Mouse (Mus musculus): ENCODE measurements around the gene Cd84. TPM values are rescaled to one million over a fixed set of nuclear protein-coding genes. Genes with fewer than 3 reads are reported as not detected.
"Not testable (repeated sequence)": the region's sequence is repeated elsewhere in the genome, so short reads cannot be mapped to it uniquely, and the experiment has no call there.

Gene Cd84
- polyA plus RNA-seq, 1 experiment from 2014 or later = 1.2 TPM

DNA sequence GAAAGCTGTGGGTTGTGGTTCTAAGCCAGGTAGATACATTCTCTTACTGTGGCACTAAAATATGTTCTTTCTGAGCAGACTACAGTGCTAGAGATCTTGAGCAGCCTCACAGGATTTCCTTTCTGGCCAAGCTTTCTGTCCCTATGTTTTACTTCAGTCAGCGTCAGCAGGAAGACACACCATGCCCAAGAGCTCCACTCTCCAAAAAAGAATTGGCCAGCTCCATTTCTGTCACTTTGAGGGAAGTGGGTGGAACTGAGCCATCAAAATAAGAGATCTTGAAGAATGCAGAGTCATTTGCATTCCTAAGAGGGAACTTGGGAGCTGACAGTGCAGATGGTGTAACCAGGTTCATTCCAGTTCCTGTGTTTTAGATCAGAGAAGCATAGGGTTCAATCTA lies 47.5 kb downstream of the Cd84 start:
- Histone ChIP-seq H3K4me1 (ENCODE audit: control insufficient read depth, insufficient read depth, low read length) (no peaks in the 10 kb centered on the region), H3K4me2 (ENCODE audit: low read depth) (no peak overlapping the region), H3K9me3 (ENCODE audit: control insufficient read depth, low read length) (no peaks in the 10 kb centered on the region), H3K36me3 (ENCODE audit: control insufficient read depth, insufficient read depth, low read length) (no peaks in the 10 kb centered on the region), H3K27ac (ENCODE audit: low read depth, low read length) (no peak overlapping the region), H3K4me3 (ENCODE audit: low read depth, low read length) (no peak overlapping the region), H3K9ac (ENCODE audit: low read length) (no peak overlapping the region), H3K27me3 (ENCODE audit: control insufficient read depth, insufficient read depth, low read length) (no peaks in the 10 kb centered on the region)
- WGBS = 89% methylated on average over 1 of the region's 1 CpGs
- no peak for ATAC-seq (ENCODE audit: insufficient read depth, low FRiP score, low TSS enrichment)
- no peak for DNase-seq (ENCODE audit: low spot score)

GRCm38 (mm10) chr1:171895364-171895763 lies 55.9 kb downstream of the Cd84 start, which contains the start of gene Gm10521:
Gene Gm10521, plus strand, starts transcription at chr1:171895664.
- not testable (repeated sequence) for H3K27me3 ChIP-seq (ENCODE audit: control insufficient read depth, insufficient read depth, low read length); ATAC-seq (ENCODE audit: insufficient read depth, low FRiP score, low TSS enrichment); H3K4me1 ChIP-seq (ENCODE audit: control insufficient read depth, insufficient read depth, low read length); DNase-seq (ENCODE audit: low spot score); H3K4me2 ChIP-seq (ENCODE audit: low read depth); H3K9me3 ChIP-seq (ENCODE audit: control insufficient read depth, low read length); H3K36me3 ChIP-seq (ENCODE audit: control insufficient read depth, insufficient read depth, low read length); H3K27ac ChIP-seq (ENCODE audit: low read depth, low read length); H3K9ac ChIP-seq (ENCODE audit: low read length); H3K4me3 ChIP-seq (ENCODE audit: low read depth, low read length)
- 77% methylated on average over 5 of the region's 5 CpGs for WGBS

GRCm38 (mm10) chr1:171904011-171904410 lies 64.5 kb downstream of the Cd84 start:
- H3K27ac ChIP-seq (ENCODE audit: low read depth, low read length) = no peak overlapping the region
- H3K36me3 ChIP-seq (ENCODE audit: control insufficient read depth, insufficient read depth, low read length) = no peaks in the 10 kb centered on the region
- H3K4me2 ChIP-seq (ENCODE audit: low read depth) = no peak overlapping the region
- H3K4me3 ChIP-seq (ENCODE audit: low read depth, low read length) = no peak overlapping the region
- WGBS = 79% methylated on average over 1 of the region's 1 CpGs
- DNase-seq (ENCODE audit: low spot score) (no peak), ATAC-seq (ENCODE audit: insufficient read depth, low FRiP score, low TSS enrichment) (no peak)
- H3K9ac ChIP-seq (ENCODE audit: low read length) = no peak overlapping the region
- H3K4me1 ChIP-seq (ENCODE audit: control insufficient read depth, insufficient read depth, low read length) = no peaks in the 10 kb centered on the region
- no peaks in the 10 kb centered on the region for H3K27me3 ChIP-seq (ENCODE audit: control insufficient read depth, insufficient read depth, low read length)
- H3K9me3 ChIP-seq (ENCODE audit: control insufficient read depth, low read length) = no peaks in the 10 kb centered on the region

DNA sequence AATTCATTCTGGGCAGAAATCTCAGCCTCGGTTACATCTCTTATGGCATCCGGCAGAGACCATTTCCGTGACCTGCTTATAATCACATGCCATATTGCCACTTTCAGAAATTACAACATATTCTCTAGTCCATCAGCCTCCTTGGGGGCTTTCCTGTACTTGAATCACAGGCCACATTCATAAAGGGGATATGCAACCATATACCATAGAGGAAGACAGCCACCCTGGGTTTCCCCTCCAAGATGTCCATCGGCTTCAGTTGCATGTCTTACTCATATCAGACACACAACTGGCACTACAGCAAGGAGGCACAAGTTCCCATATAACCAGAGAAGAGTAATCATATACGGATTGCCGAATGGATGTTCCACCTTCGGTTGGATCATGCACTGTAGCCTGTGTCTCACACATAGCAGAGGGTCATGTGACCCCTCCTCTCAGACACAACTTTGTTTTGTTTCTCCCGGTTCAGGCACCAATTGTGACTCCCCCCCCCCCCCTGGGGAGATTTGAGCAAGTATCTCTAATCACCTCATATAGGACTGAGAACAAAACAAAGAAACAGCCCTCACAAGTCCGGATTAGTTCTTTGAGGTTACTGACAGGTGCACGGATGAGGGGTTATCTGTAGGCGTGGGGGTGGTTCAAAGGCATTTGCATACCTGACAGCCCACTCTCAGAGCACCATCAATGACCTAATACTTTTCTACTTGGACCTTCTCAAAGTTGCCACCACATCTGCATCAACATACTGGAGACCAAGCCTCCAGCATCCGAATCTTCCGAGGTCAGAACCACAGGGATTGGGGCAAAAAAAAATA lies 76.4 kb downstream of the Cd84 start:
- DNase-seq (ENCODE audit: low spot score) (no peak), ATAC-seq (ENCODE audit: insufficient read depth, low FRiP score, low TSS enrichment) (no peak)
- Histone ChIP-seq H3K36me3 (ENCODE audit: control insufficient read depth, insufficient read depth, low read length) (no peaks in the 10 kb centered on the region), H3K27ac (ENCODE audit: low read depth, low read length) (no peak overlapping the region), H3K27me3 (ENCODE audit: control insufficient read depth, insufficient read depth, low read length) (no peaks in the 10 kb centered on the region), H3K4me1 (ENCODE audit: control insufficient read depth, insufficient read depth, low read length) (no peaks in the 10 kb centered on the region), H3K9ac (ENCODE audit: low read length) (no peak overlapping the region), H3K9me3 (ENCODE audit: control insufficient read depth, low read length) (no peaks in the 10 kb centered on the region), H3K4me3 (ENCODE audit: low read depth, low read length) (no peak overlapping the region), H3K4me2 (ENCODE audit: low read depth) (no peak overlapping the region)
- 86% methylated on average over 13 of the region's 13 CpGs for WGBS

GRCm38 (mm10) chr1:171917305-171918039 lies 78.0 kb downstream of the Cd84 start, which contains the start of gene Slamf6:
Gene Slamf6, plus strand, starts transcription at chr1:171917515.
- Histone ChIP-seq H3K4me3 (ENCODE audit: low read depth, low read length) (no peak within 1 kb of the TSS), H3K4me2 (ENCODE audit: low read depth) (no peak within 1 kb of the TSS), H3K9ac (ENCODE audit: low read length) (no peak within 1 kb of the TSS), H3K36me3 (ENCODE audit: control insufficient read depth, insufficient read depth, low read length) (no peaks in the 10 kb centered on the region), H3K27ac (ENCODE audit: low read depth, low read length) (no peak within 1 kb of the TSS), H3K27me3 (ENCODE audit: control insufficient read depth, insufficient read depth, low read length) (no peaks in the 10 kb centered on the region), H3K9me3 (ENCODE audit: control insufficient read depth, low read length) (no peaks in the 10 kb centered on the region), H3K4me1 (ENCODE audit: control insufficient read depth, insufficient read depth, low read length) (no peaks in the 10 kb centered on the region)
- DNase-seq (ENCODE audit: low spot score) = no peak
- no peak for ATAC-seq (ENCODE audit: insufficient read depth, low FRiP score, low TSS enrichment)
- 88% methylated on average over 14 of the region's 14 CpGs for WGBS

DNA sequence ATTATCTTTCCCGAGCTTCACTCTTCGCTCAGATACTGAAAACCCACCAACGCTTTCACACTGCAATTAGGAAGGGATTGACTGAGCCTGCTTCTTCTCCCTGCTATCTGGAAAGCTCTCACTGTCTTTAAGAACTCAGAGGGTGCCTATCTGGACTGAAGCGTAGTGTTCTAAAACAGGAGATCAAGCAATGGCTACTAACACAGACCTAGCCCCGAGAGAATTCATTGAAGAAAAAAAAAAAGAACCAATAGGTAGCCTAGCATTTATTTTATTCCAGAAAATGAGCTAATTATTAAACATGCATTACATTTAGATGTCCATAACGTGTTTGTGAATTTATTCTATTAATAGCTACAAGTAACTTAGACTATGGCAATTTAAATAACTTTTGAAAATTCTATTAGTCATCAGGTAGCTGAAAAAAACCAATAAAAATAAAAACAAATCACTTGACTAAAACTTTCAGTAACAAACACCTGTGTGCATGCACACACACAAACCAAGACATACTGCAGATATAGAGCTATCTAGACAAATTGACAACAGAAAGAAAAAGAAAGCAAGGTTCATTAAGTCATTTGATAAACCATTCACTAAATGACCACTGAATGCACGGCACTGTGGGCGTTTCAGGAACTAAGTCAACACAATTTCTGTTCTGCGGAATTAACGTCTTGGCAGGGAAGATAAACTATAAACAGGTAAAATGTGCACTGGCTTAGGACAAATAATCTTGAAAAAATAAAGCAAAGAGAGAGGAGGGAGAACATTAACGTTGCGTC lies 78.8 kb downstream of the Cd84 start:
- WGBS = 92% methylated on average over 12 of the region's 12 CpGs

GRCm38 (mm10) chr1:171919193-171919592 lies 79.7 kb downstream of the Cd84 start:
- WGBS = 81% methylated on average over 5 of the region's 5 CpGs
- DNase-seq (ENCODE audit: low spot score) = no peak
- Histone ChIP-seq H3K9ac (ENCODE audit: low read length) (no peak overlapping the region), H3K27me3 (ENCODE audit: control insufficient read depth, insufficient read depth, low read length) (no peaks in the 10 kb centered on the region), H3K4me1 (ENCODE audit: control insufficient read depth, insufficient read depth, low read length) (no peaks in the 10 kb centered on the region), H3K9me3 (ENCODE audit: control insufficient read depth, low read length) (no peaks in the 10 kb centered on the region), H3K36me3 (ENCODE audit: control insufficient read depth, insufficient read depth, low read length) (no peaks in the 10 kb centered on the region), H3K4me3 (ENCODE audit: low read depth, low read length) (no peak overlapping the region), H3K4me2 (ENCODE audit: low read depth) (no peak overlapping the region), H3K27ac (ENCODE audit: low read depth, low read length) (no peak overlapping the region)
- ATAC-seq (ENCODE audit: insufficient read depth, low FRiP score, low TSS enrichment) = no peak

More for the DNA sequence above, 78.8 kb downstream of the Cd84 start:
- no peaks in the 10 kb centered on the region for H3K4me1 ChIP-seq (ENCODE audit: control insufficient read depth, insufficient read depth, low read length)
- no peak overlapping the region for H3K27ac ChIP-seq (ENCODE audit: low read depth, low read length)
- H3K36me3 ChIP-seq (ENCODE audit: control insufficient read depth, insufficient read depth, low read length) = no peaks in the 10 kb centered on the region
- H3K4me3 ChIP-seq (ENCODE audit: low read depth, low read length) = no peak overlapping the region
- DNase-seq (ENCODE audit: low spot score) = no peak
- no peak overlapping the region for H3K9ac ChIP-seq (ENCODE audit: low read length)
- H3K27me3 ChIP-seq (ENCODE audit: control insufficient read depth, insufficient read depth, low read length) = no peaks in the 10 kb centered on the region
- no peak overlapping the region for H3K4me2 ChIP-seq (ENCODE audit: low read depth)
- no peak for ATAC-seq (ENCODE audit: insufficient read depth, low FRiP score, low TSS enrichment)
- no peaks in the 10 kb centered on the region for H3K9me3 ChIP-seq (ENCODE audit: control insufficient read depth, low read length)

DNA sequence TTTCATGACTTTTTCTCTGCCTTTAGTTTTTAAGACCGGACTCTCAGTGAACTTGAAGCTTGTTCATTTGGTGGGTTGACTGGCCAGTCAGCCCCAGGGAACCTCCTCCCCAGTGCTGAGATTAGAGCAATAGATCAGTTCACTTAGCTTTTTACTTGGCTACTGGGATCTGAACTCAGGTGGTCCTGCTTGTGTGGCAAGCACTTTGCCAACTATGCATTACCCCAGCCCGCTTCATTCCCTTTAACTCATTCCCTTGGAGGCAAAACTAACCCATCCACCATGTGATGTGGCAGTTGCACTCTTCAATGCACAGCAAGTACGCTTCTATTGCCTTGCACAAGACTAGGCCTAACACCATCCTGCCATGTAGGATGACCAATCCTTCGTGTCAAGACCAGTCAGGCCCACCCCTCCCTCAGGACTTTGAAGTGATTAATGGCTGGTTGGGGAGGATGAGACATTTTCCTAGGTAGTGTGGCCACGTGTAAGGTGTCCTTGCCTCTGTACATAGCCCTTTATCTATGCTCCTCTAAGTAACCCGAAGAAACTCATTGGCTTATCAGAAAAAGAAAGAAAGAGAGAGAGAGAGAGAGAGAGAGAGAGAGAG lies 80.5 kb downstream of the Cd84 start:
- Histone ChIP-seq H3K9me3 (ENCODE audit: control insufficient read depth, low read length) (no peaks in the 10 kb centered on the region), H3K4me2 (ENCODE audit: low read depth) (no peak overlapping the region), H3K27me3 (ENCODE audit: control insufficient read depth, insufficient read depth, low read length) (no peaks in the 10 kb centered on the region), H3K4me1 (ENCODE audit: control insufficient read depth, insufficient read depth, low read length) (no peaks in the 10 kb centered on the region), H3K27ac (ENCODE audit: low read depth, low read length) (no peak overlapping the region), H3K4me3 (ENCODE audit: low read depth, low read length) (no peak overlapping the region), H3K9ac (ENCODE audit: low read length) (no peak overlapping the region), H3K36me3 (ENCODE audit: control insufficient read depth, insufficient read depth, low read length) (no peaks in the 10 kb centered on the region)
- no peak for ATAC-seq (ENCODE audit: insufficient read depth, low FRiP score, low TSS enrichment)
- WGBS = 79% methylated on average over 6 of the region's 6 CpGs
- DNase-seq (ENCODE audit: low spot score) = no peak

Measured in neural tube, embryonic 11.5 days (tissue).